Mouse (Mus musculus): Measurements from ENCODE around the gene Sh3rf3.

Gene Sh3rf3

DNA sequence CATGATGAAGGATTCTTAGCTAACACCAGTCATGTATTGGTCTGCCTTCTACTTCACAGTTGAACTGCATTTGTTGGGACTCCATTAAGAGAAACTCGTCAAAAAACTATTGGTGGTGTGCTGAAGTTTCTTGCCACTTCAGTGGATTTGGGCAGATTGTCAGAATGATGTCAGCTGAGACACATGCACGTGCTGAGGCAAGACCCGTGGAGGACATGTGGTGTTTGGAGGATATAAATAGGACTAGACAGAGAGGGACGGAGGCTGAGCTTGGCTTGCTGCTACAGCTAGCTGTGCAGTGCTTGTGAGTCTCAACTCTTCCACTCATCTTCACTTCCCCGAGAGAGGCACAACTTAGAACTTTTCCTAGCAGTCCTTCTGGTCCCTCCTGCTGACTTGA, 161.0 kb downstream of the Sh3rf3 start:
- DNase-seq (ENCODE audit: extremely low read depth, insufficient read length, low spot score), result no peak

GRCm38 (mm10) chr10:58979320-58979959, 166.3 kb downstream of the Sh3rf3 start:
- no peak for DNase-seq (ENCODE audit: extremely low read depth, insufficient read length, low spot score)

- DNase-seq (ENCODE audit: extremely low read depth, insufficient read length, low spot score), result no peak
Observed at GRCm38 (mm10) chr10:58981674-58982329, 168.6 kb downstream of the Sh3rf3 start.

- no peak for DNase-seq (ENCODE audit: extremely low read depth, insufficient read length, low spot score)
Observed at GRCm38 (mm10) chr10:58982546-58983154, 169.5 kb downstream of the Sh3rf3 start.

- DNase-seq (ENCODE audit: extremely low read depth, insufficient read length, low spot score), result no peak
Observed at GRCm38 (mm10) chr10:58991611-58992010, 178.5 kb downstream of the Sh3rf3 start.

- peak; percentile 14 for DNase-seq (ENCODE audit: extremely low read depth, insufficient read length, low spot score)
Observed at GRCm38 (mm10) chr10:58994726-58995125, 181.6 kb downstream of the Sh3rf3 start.

DNA sequence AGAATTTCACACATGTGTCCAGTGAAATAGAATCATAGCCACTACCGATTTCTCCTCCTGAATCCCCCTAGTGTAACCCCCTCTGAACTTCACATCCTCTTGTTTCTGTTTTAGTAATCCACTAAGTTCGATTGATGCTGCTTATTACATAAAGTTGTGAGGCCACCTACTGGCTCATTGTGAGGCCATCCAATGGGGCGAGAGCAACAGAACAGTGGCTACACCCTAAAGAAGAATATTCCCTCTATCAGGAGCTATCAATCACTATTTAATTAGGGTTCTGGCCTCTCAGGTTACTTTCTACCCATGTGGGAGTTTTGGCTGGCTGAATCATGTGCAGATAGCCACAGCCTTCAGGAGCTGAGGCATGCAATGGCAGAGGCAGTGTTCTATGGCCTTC, 182.0 kb downstream of the Sh3rf3 start:
- DNase-seq (ENCODE audit: extremely low read depth, insufficient read length, low spot score), result no peak

- DNase-seq (ENCODE audit: extremely low read depth, insufficient read length, low spot score), result no peak
Observed at GRCm38 (mm10) chr10:59002361-59002760, 189.2 kb downstream of the Sh3rf3 start.

- DNase-seq (ENCODE audit: extremely low read depth, insufficient read length, low spot score), result no peak
Observed at GRCm38 (mm10) chr10:59011415-59011814, 198.3 kb downstream of the Sh3rf3 start.

DNA sequence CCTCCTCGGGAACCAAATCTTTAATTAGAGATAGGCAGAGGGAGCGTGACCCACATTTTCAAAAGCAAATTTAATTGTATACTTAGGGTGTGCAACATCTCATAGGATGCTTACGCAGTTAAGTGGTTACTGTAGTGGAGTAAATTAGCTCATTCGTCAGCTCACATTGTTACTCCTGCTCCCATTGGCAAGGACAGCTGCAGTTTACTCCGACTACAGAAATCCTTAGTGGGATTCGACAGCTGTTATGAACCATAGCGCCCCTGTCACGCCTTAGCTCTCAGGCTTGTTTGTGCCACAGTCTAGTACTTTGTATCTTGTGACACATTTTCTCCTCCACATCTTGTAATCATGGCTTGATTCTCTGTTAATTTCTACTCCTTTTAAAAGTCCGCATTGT, 200.5 kb downstream of the Sh3rf3 start:
- DNase-seq (ENCODE audit: extremely low read depth, insufficient read length, low spot score), result no peak

DNA sequence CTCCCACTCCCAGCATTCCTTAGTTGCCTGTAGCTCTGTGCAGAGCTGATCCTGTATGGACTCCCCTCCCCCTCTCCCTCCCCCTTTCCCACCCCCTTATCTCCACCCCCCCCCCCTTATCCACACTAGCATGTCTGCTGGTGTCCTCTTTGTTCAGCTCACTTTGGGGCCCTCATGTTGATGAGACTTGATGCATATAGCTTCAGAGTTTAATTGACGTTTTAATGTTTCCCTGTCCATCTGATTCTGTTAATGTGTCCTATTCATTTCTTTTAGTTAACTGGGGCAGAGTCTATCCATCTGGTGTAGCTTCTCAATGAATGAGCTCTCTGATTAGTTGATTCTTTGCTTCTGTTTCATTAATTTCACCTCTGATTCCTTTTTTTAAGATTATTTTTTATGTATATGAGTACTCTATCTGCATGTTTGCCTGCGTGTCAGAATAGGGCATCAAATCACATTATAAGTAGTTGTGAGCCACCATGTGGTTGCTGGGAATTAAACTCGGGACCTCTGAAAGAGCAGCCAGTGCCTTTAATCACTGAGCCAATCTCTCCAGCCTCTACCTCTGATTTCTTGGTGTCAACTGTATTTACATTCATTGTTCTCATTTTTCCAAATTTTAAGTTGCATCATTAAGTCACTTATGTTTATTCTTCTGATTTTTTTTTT, 206.3 kb downstream of the Sh3rf3 start:
- DNase-seq (ENCODE audit: extremely low read depth, insufficient read length, low spot score), result no peak

DNA sequence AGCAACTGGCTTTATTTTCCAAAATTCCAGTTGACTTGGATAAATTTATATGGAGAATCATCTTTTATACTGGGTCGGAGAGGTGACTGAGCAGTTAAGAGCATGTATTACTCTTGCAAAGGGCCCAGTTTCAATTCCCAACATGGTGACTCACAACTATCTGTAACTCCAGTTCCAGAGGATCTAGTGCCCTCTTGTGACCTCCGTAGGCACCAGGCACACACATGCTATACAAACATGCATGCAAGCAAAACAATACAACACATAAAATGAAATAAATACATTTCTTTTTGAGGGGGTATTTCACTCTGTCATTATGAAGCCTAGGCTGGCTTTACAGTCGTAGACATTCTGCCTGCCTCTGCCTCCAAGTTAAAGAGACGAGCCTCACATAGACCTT, 237.3 kb downstream of the Sh3rf3 start:
- no peak for DNase-seq (ENCODE audit: extremely low read depth, insufficient read length, low spot score)

DNA sequence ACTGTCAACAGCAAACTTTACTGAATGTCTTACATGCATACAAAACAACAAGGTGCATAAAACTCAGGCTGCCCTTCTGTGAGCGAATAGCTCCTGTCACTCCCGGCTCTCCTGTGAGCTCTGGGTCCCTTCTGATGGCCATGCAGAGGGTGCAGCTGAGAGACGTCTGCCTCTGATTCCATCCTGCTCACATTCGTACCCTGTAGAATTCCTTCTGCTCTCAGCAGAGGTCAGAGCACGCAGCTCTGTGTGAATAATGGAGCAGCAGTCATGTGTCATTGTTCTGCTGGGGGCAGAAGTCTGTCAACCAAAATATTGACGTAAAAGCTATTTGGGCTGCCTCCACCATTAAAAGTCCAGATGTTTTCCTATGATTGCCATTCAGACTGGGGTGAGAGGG, 243.1 kb downstream of the Sh3rf3 start:
- no peak for DNase-seq (ENCODE audit: extremely low read depth, insufficient read length, low spot score)

DNA sequence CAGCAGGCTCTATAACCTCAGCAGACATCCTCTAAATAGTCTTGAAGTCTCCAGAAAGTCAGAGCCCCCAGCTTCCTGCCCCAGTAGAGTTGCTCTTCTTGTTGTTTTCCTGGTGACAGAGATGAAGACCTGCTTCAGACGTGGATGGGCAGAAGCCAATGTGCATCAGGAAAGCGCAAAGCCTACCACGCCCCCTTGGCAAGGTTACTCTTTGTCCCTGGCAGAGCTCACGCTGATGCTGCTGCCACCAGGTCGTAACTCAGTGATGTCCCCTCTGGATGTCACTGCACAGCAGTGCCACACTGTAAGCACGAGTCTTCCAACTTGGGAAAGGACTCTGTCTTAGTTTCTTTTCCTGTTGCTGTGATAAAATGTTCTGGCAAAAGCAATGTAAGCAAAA, 253.6 kb downstream of the Sh3rf3 start:
- no peak for DNase-seq (ENCODE audit: extremely low read depth, insufficient read length, low spot score)

GRCm38 (mm10) chr10:59072827-59073226, 259.7 kb downstream of the Sh3rf3 start:
- peak; percentile 21 for DNase-seq (ENCODE audit: extremely low read depth, insufficient read length, low spot score)

DNA sequence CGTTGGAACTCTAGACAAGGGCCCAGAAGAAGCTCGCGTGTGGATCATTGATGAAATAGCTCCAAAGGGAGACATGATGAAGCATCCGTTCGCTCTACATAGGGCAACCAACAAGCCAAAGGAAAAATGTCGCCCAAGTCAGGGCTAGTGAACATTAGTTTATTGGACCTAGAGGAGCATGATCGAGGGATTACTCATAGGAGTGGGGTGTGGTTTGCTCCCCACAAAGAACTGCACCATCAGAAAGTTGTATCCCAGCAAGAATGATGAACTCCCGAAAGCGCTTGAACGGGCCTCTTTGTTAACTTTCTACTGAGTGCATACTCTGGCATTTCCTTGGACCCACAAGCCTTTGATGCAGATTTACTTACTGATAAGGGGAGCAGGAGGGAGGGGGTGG, 263.5 kb downstream of the Sh3rf3 start:
- DNase-seq (ENCODE audit: extremely low read depth, insufficient read length, low spot score), result peak; percentile 34

- peak; percentile 82 for DNase-seq (ENCODE audit: extremely low read depth, insufficient read length, low spot score)
Observed at GRCm38 (mm10) chr10:59077909-59078308, 264.8 kb downstream of the Sh3rf3 start.

- DNase-seq (ENCODE audit: extremely low read depth, insufficient read length, low spot score), result no peak
Observed at GRCm38 (mm10) chr10:59085604-59086003, 272.4 kb downstream of the Sh3rf3 start.

DNA sequence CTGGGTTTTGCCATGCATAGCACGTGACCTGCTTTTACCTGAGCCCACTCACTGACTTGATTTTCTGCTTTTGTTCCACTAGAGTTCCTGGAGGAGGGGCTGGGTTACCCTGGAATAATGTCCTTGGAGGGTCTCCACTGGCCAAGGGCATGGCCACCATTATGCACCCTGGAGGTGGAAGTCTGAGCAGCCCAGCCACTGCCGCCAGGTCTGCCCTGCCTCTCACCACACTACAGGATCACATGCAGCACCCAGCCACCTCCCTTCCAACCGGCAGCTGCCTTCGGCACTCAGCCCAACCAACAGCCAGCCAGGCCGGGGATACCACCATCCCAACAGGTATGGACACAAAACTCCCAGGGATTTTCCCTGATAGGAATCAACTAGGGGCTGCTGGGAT, 273.4 kb downstream of the Sh3rf3 start:
- no peak for DNase-seq (ENCODE audit: extremely low read depth, insufficient read length, low spot score)

DNA sequence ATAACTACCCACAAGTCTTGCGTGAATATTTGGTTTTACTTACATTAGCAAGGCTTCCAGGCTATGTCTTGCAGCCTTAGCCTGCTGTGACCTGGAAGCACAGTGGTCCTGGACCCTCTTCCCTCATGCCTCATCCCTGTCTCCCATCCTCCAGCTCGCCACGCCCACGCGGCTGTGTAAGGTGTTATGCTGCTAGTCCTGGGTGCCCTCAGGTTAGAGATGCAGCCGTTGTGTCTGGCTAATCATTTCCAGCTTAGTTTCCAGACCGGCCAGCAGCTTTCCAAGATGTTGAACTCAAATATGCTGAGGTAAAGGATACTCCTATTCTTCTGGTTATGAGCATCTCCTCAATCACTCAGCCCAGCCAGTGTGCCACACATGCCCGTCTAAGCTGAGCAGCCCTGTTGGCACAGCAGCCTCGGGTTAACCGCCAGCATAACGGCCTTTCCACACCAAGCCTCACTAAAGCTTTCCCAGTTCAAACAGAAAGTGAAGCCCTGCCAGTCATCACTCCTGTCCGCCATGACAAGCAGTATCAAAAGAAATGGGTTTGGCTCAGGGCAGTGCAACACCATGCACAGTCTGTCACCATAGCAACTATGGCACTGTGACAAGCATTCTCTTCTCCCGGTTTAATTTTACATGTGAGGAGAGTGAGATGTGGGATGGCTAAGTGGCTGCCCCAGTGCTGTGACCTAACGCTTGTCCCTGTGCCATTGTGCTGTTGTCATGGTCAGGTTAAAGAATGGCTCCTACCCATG, 276.9 kb downstream of the Sh3rf3 start:
- no peak for DNase-seq (ENCODE audit: extremely low read depth, insufficient read length, low spot score)

- DNase-seq (ENCODE audit: extremely low read depth, insufficient read length, low spot score), result no peak
Observed at GRCm38 (mm10) chr10:59090622-59090971, 277.4 kb downstream of the Sh3rf3 start.

All from 3134 (cell line).